Mouse (Mus musculus) stomach, embryonic 14.5 days (tissue): ENCODE measurements around the gene Ttll3. TPM values are rescaled to one million over a fixed set of nuclear protein-coding genes. Genes with fewer than 3 reads are reported as not detected.

Source experiments
- ATAC-seq: fragments of 200-750 bp; cut with Nextera tagmentation; 2 replicates; pipeline ENCODE4 v1.8.0; 2017; ENCODE audit warnings: low read depth, moderate TSS enrichment; ENCODE audit not compliant: insufficient number of reproducible peaks, insufficient read depth, low FRiP score
- H3K27ac ChIP-seq: fragments of 300-500 bp; sonication (generic); 2 replicates; pipeline ENCODE4 v1.5.1; 2014; ENCODE audit warnings: mild to moderate bottlenecking, low read length, moderate library complexity, mixed read lengths
- H3K27me3 ChIP-seq: fragments of 300-500 bp; sonication (generic); 2 replicates; pipeline ENCODE4 v1.6.1; 2014; ENCODE audit warnings: low read length, control low read depth, mixed read lengths; ENCODE audit not compliant: control insufficient read depth, insufficient read depth
- H3K36me3 ChIP-seq: fragments of 300-500 bp; sonication (generic); 2 replicates; pipeline ENCODE4 v1.6.1; 2014; ENCODE audit warnings: mild to moderate bottlenecking, control low read depth, low read length, moderate library complexity, mixed read lengths; ENCODE audit not compliant: control insufficient read depth, insufficient read depth
- H3K4me1 ChIP-seq: fragments of 300-500 bp; sonication (generic); 2 replicates; pipeline ENCODE4 v1.6.1; 2014; ENCODE audit warnings: low read length, control low read depth, mixed read lengths; ENCODE audit not compliant: control insufficient read depth, insufficient read depth
- H3K4me2 ChIP-seq: fragments of 300-500 bp; sonication (generic); replicated peaks from 2 replicates; pipeline ENCODE4 v1.6.1; 2014; ENCODE audit warnings: low read depth, low read length, control low read depth
- H3K4me3 ChIP-seq: fragments of 300-500 bp; sonication (generic); 2 replicates; pipeline ENCODE4 v1.5.1; 2014; ENCODE audit warnings: low read depth, low read length, control low read depth
- H3K9ac ChIP-seq: fragments of 300-500 bp; sonication (generic); replicated peaks from 2 replicates; pipeline ENCODE4 v1.6.1; 2014; ENCODE audit warnings: low read depth, mild to moderate bottlenecking, control low read depth, low read length, moderate library complexity, mixed read lengths
- H3K9me3 ChIP-seq: fragments of 300-500 bp; sonication (generic); 2 replicates; pipeline ENCODE4 v1.6.1; 2016; ENCODE audit warnings: low read depth, low read length, control low read depth; ENCODE audit not compliant: control insufficient read depth
- WGBS: fragments of 180-500 bp; shearing (Covaris S2); extraction: QIAGEN DNeasy Blood & Tissue Kit; methylation state at CpG from one replicate; pipeline ENCODE4 v1.1.7; 2014; 5-methylcytosine and 5-hydroxymethylcytosine counted together
- polyA plus RNA-seq: library from polyadenylated mRNA; unstranded; fragments of >200 nt; fragmentation: Nextera tagmentation; extraction: Ambion mirVana; gene quantifications from 2 replicates; pipeline ENCODE4 v1.2.1, GENCODE M21; 2014

The Ttll3 gene
- polyA plus RNA-seq, 1 experiment from 2014 or later = 2.6 TPM

- 84% methylated on average over 11 of the region's 11 CpGs for WGBS
- Histone ChIP-seq H3K27me3 (no peaks in the 10 kb centered on the region), H3K4me3 (no peak overlapping the region), H3K9ac (no peak overlapping the region), H3K36me3 (peaks cover 86% of the 10 kb centered on the region), H3K27ac (no peak overlapping the region), H3K9me3 (no peaks in the 10 kb centered on the region), H3K4me1 (no peaks in the 10 kb centered on the region), H3K4me2 (no peak overlapping the region)
- no peak for ATAC-seq
Observed at GRCm38 (mm10) chr6:113385160-113385714, 3.8 kb upstream of the Ttll3 start.

GRCm38 (mm10) chr6:113386025-113386424 is 3.0 kb upstream of the Ttll3 start:
- no peak; the same call in 1 of the 2 replicates for ATAC-seq
- H3K27me3 ChIP-seq = no peaks in the 10 kb centered on the region
- no peaks in the 10 kb centered on the region for H3K9me3 ChIP-seq
- H3K27ac ChIP-seq = no peak overlapping the region
- no peaks in the 10 kb centered on the region for H3K4me1 ChIP-seq
- no peak overlapping the region for H3K9ac ChIP-seq
- 49% methylated on average over 3 of the region's 3 CpGs for WGBS
- no peak overlapping the region for H3K4me3 ChIP-seq
- H3K4me2 ChIP-seq = no peak overlapping the region
- peaks cover 81% of the 10 kb centered on the region for H3K36me3 ChIP-seq

- Histone ChIP-seq H3K9ac (no peak overlapping the region), H3K4me3 (no peak overlapping the region), H3K36me3 (peaks cover 43% of the 10 kb centered on the region), H3K27ac (no peak overlapping the region), H3K4me2 (no peak overlapping the region), H3K27me3 (no peaks in the 10 kb centered on the region), H3K9me3 (no peaks in the 10 kb centered on the region), H3K4me1 (peaks cover 7% of the 10 kb centered on the region)
- ATAC-seq = no peak
- WGBS = 90% methylated on average over 3 of the region's 3 CpGs
Observed at GRCm38 (mm10) chr6:113390715-113391114, 1.7 kb downstream of the Ttll3 start.

- peaks cover 34% of the 10 kb centered on the region for H3K36me3 ChIP-seq
- no peaks in the 10 kb centered on the region for H3K9me3 ChIP-seq
- H3K4me1 ChIP-seq = peaks cover 7% of the 10 kb centered on the region
- H3K27ac ChIP-seq = no peak overlapping the region
- H3K9ac ChIP-seq = peak overlapping the region; percentile 58; the same call in 1 of the 2 replicates
- H3K27me3 ChIP-seq = no peaks in the 10 kb centered on the region
- WGBS = 29% methylated on average over 10 of the region's 10 CpGs
- peak overlapping the region; percentile 37 for H3K4me3 ChIP-seq
- 0 out of 2 replicates have a peak, but pooled peaks have one; percentile 7 for ATAC-seq
- peak overlapping the region; percentile 61 for H3K4me2 ChIP-seq
Observed at GRCm38 (mm10) chr6:113392015-113392386, 2.9 kb downstream of the Ttll3 start.

GRCm38 (mm10) chr6:113392387-113393071 is 3.5 kb downstream of the Ttll3 start:
- Histone ChIP-seq H3K9me3 (no peaks in the 10 kb centered on the region), H3K27ac (no peak overlapping the region), H3K36me3 (peaks cover 28% of the 10 kb centered on the region), H3K9ac (peak overlapping the region; percentile 58), H3K4me1 (peaks cover 7% of the 10 kb centered on the region), H3K4me3 (peak overlapping the region; percentile 37), H3K27me3 (no peaks in the 10 kb centered on the region), H3K4me2 (peak overlapping the region; percentile 61)
- peak; percentile 73; the same call in 1 of the 2 replicates for ATAC-seq
- 2% methylated on average over 51 of the region's 51 CpGs for WGBS

GRCm38 (mm10) chr6:113393951-113394350 is 4.9 kb downstream of the Ttll3 start:
- Histone ChIP-seq H3K4me3 (no peak overlapping the region), H3K27ac (no peak overlapping the region), H3K9me3 (no peaks in the 10 kb centered on the region), H3K4me2 (no peak overlapping the region), H3K9ac (no peak overlapping the region), H3K36me3 (peaks cover 18% of the 10 kb centered on the region; the same call in 1 of the 2 replicates), H3K4me1 (peaks cover 7% of the 10 kb centered on the region), H3K27me3 (no peaks in the 10 kb centered on the region)
- no peak for ATAC-seq
- 88% methylated on average over 6 of the region's 6 CpGs for WGBS

- Histone ChIP-seq H3K9ac (no peak overlapping the region), H3K27ac (no peak overlapping the region), H3K4me3 (no peak overlapping the region), H3K36me3 (peaks cover 10% of the 10 kb centered on the region; the same call in 1 of the 2 replicates), H3K27me3 (no peaks in the 10 kb centered on the region), H3K4me1 (peaks cover 7% of the 10 kb centered on the region), H3K9me3 (no peaks in the 10 kb centered on the region), H3K4me2 (no peak overlapping the region)
- 91% methylated on average over 11 of the region's 11 CpGs for WGBS
- no peak for ATAC-seq
Observed at GRCm38 (mm10) chr6:113394811-113395210, 5.8 kb downstream of the Ttll3 start.

- Histone ChIP-seq H3K9ac (no peak overlapping the region), H3K27me3 (no peaks in the 10 kb centered on the region), H3K4me2 (no peak overlapping the region), H3K27ac (no peak overlapping the region), H3K4me3 (no peak overlapping the region), H3K36me3 (peaks cover 5% of the 10 kb centered on the region; the same call in 1 of the 2 replicates), H3K4me1 (peaks cover 7% of the 10 kb centered on the region), H3K9me3 (no peaks in the 10 kb centered on the region)
- 93% methylated on average over 6 of the region's 6 CpGs for WGBS
- no peak for ATAC-seq
Observed at GRCm38 (mm10) chr6:113395501-113395900, 6.4 kb downstream of the Ttll3 start.
